Mouse (Mus musculus): ENCODE results near the gene Pik3c2g. TPM values are rescaled to one million over a fixed set of nuclear protein-coding genes. Genes with fewer than 3 reads are reported as not detected.

Gene Pik3c2g
- polyA plus RNA-seq (2012; ENCODE audit: low replicate concordance): 0.07 TPM in 1 of 2 replicates, not detected in the other

DNA sequence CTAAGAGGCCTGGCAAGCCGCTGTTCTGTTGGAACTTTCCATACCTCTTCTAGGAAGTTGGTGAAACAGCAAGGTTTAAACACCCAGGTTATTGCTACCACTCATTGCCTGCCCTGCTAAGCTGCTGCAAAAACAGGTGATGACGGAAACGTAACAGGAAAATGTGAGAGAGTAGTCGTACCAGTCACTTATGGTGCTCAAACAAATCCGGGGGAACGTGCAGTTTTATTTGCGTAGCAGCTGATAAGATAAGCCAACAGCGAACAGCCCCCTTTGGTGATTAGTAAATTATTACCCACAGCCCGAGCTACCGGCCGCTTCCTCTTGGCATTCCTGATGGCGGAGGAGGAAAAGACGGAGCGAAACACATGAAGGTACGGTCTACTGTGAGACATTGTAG lies at the start of gene Pik3c2g:
Gene Pik3c2g (plus strand): TSS at position 330 of the 400 bp plus-strand sequence.

Other genes with a start within 250 kb of the Pik3c2g start
- gene Rergl, start 85.2 kb upstream of the Pik3c2g start, polyA plus RNA-seq (2012; ENCODE audit: low replicate concordance): not detected in 2 replicates